Mouse (Mus musculus) olfactory bulb, adult 2 months (tissue): ENCODE data around the gene Ccdc149. TPM values are rescaled to one million over a fixed set of nuclear protein-coding genes. Genes with fewer than 3 reads are reported as not detected.

Experiments used
- H3K27ac ChIP-seq: fragments of 200-500 bp; 2 replicates; pipeline ENCODE4 v1.5.1; 2012; ENCODE audit warnings: low read depth, low read length; ENCODE audit not compliant: insufficient read depth
- H3K4me1 ChIP-seq: fragments of 200-500 bp; 2 replicates; pipeline ENCODE4 v1.6.1; 2012; ENCODE audit warnings: low read length; ENCODE audit not compliant: control insufficient read depth, insufficient read depth
- H3K4me3 ChIP-seq: fragments of 200-500 bp; 2 replicates; pipeline ENCODE4 v1.5.1; 2012; ENCODE audit warnings: mild to moderate bottlenecking, low read depth, low read length, moderate library complexity; ENCODE audit not compliant: insufficient read depth
- CTCF ChIP-seq: fragments of 200-500 bp; IDR thresholded peaks from 2 replicates; pipeline ENCODE4 v1.5.1; 2012; ENCODE audit warnings: low read depth, mild to moderate bottlenecking, low read length, moderate library complexity; ENCODE audit not compliant: insufficient read depth
- POLR2A ChIP-seq: fragments of 200-500 bp; IDR thresholded peaks from 2 replicates; pipeline ENCODE4 v1.6.1; 2012; ENCODE audit warnings: mild to moderate bottlenecking, low read depth, low read length, moderate library complexity; ENCODE audit not compliant: insufficient read depth
- WGBS: fragments of 180-500 bp; shearing (Covaris S2); methylation state at CpG from one replicate; pipeline ENCODE4 v1.1.7; 2018; 5-methylcytosine and 5-hydroxymethylcytosine counted together
- polyA plus RNA-seq: library from polyadenylated mRNA; stranded (reverse); fragments of >200 nt; gene quantifications from 2 replicates; pipeline ENCODE4 v1.2.4, GENCODE M21; 2012; ENCODE audit warnings: low replicate concordance; ENCODE audit not compliant: missing spikeins, insufficient read depth, insufficient read length

The Ccdc149 gene
- polyA plus RNA-seq, 1 experiment: not detected

DNA sequence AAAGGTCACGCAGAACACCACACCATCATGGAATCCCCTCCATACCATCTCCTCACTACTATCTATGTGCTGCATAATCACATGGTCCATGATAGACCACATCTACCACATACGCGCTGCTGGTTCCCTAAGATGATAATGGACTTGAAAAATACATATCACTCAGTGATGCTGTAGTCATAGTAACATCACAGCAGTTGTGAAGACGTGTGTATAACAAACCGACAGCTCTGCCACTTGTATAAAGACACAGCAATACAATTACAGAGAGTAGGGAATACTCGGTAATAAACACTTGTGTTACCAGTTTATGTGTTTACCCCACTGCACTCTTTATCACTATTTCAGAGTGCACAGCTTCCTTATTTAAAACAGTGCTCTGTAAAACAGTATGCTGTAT is 20.2 kb upstream of the Ccdc149 start:
- WGBS: 87% methylated on average over 6 of the region's 6 CpGs

GRCm38 (mm10) chr5:52487559-52488430 is 16.5 kb upstream of the Ccdc149 start:
- H3K4me1 ChIP-seq: peaks cover 5% of the 10 kb centered on the region
- WGBS: 57% methylated on average over 13 of the region's 13 CpGs
- TF ChIP-seq POLR2A (no peak), CTCF (no peak)
- H3K27ac ChIP-seq: no peak overlapping the region
- no peak overlapping the region for H3K4me3 ChIP-seq

More for the DNA sequence above, 20.2 kb upstream of the Ccdc149 start:
- H3K4me3 ChIP-seq: no peak overlapping the region
- H3K4me1 ChIP-seq: peaks cover 7% of the 10 kb centered on the region
- no peak for TF ChIP-seq POLR2A
- TF ChIP-seq CTCF: no peak
- no peak overlapping the region for H3K27ac ChIP-seq

DNA sequence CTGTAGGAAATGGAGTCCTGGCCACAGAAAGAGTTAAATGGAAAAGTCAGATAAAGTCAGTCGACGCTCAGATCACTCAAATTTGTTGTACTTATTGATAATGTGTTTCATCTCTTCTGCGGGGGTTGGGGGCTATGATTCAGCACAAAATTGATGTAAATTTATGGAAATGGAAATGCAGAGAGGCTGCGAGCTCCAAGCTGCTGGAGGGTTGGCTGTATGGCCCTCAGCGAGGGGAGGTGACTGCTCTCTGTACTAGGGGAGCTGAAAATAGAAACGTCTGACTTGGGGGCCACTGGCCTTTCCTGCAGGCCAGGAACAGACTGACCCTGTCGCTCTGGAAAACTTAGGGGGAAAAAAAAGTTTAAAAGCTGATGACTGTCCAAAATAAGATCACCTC is 5.5 kb upstream of the Ccdc149 start:
- WGBS: 9% methylated on average over 7 of the region's 7 CpGs
- H3K4me3 ChIP-seq: no peak overlapping the region
- H3K27ac ChIP-seq: peak overlapping the region; percentile 78
- TF ChIP-seq POLR2A (no peak), CTCF (no peak)
- H3K4me1 ChIP-seq: peaks cover 17% of the 10 kb centered on the region

GRCm38 (mm10) chr5:52476292-52476701 is 5.0 kb upstream of the Ccdc149 start:
- TF ChIP-seq CTCF (no peak), POLR2A (no peak)
- WGBS: 1% methylated on average over 23 of the region's 23 CpGs
- Histone ChIP-seq H3K4me1 (peaks cover 17% of the 10 kb centered on the region), H3K4me3 (peak overlapping the region; percentile 41), H3K27ac (peak overlapping the region; percentile 78)

DNA sequence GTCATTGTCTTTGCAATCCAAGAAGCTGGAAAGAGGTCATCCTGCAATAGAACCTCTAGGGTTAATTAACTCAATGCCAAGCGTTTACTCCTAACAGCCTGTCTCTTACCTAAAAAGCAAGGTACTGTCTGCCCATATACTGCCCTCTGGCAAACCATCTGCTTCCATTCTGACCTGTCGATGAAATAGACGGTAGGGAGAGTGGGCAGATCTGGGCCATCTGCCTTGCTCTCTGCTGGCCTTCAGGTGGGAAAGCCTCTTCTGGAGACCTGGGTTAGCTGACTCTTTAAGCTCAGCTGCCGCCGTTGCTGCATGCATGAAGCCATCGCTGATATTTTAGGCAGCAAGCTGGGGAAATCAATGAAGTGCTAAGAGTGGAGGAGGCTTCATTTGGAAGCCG is 2.7 kb upstream of the Ccdc149 start:
- H3K27ac ChIP-seq: no peak overlapping the region; the same call in 1 of the 2 replicates
- TF ChIP-seq CTCF (no peak), POLR2A (no peak)
- no peak overlapping the region for H3K4me3 ChIP-seq
- WGBS: 63% methylated on average over 7 of the region's 7 CpGs
- H3K4me1 ChIP-seq: peaks cover 22% of the 10 kb centered on the region

- Histone ChIP-seq H3K27ac (peak overlapping the region; percentile 90; the same call in 1 of the 2 replicates), H3K4me1 (peaks cover 10% of the 10 kb centered on the region), H3K4me3 (peak overlapping the region; percentile 77)
- TF ChIP-seq CTCF (no peak), POLR2A (no peak)
- 57% methylated on average over 5 of the region's 5 CpGs for WGBS
These were observed 770 bp downstream of the Ccdc149 start for GRCm38 (mm10) chr5:52470551-52470950.

- no peak overlapping the region for H3K27ac ChIP-seq
- peaks cover 7% of the 10 kb centered on the region; the same call in 1 of the 2 replicates for H3K4me1 ChIP-seq
- no peak overlapping the region for H3K4me3 ChIP-seq
- 93% methylated on average over 3 of the region's 3 CpGs for WGBS
- TF ChIP-seq POLR2A (no peak), CTCF (no peak)
These were observed 3.5 kb downstream of the Ccdc149 start for GRCm38 (mm10) chr5:52467841-52468240.

DNA sequence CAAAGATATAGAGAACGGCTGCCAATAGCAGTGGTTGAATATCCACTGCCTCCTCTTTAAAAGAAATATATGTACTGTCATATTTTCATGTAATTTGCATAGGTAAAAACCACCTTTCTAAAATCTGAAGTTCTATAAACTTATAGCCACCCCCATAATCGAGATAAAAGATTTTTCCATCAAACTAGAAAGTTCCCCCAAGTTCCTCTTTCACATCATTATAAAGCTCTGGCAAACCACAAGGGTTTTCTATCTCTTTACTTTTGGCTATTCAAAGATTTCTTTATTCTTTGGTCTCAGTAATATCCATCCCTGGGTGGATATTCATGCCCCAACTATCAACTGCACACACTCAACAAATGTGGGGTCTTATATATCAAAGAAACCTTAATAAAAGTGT is 8.9 kb downstream of the Ccdc149 start:
- WGBS: 81% methylated on average over 2 of the region's 2 CpGs
- 0 out of 2 replicates have a peak, but pooled peaks cover 2% of the 10 kb centered on the region for H3K4me1 ChIP-seq
- no peak overlapping the region for H3K27ac ChIP-seq
- H3K4me3 ChIP-seq: no peak overlapping the region
- TF ChIP-seq POLR2A (no peak), CTCF (no peak)

- TF ChIP-seq POLR2A: no peak
- no peak for TF ChIP-seq CTCF
- peaks cover 5% of the 10 kb centered on the region; the same call in 1 of the 2 replicates for H3K4me1 ChIP-seq
- no peak overlapping the region for H3K4me3 ChIP-seq
- 74% methylated on average over 6 of the region's 6 CpGs for WGBS
- no peak overlapping the region for H3K27ac ChIP-seq
These were observed 9.7 kb downstream of the Ccdc149 start for GRCm38 (mm10) chr5:52461434-52462124.
